Mouse (Mus musculus) hindbrain, embryonic 11.5 days (tissue): ENCODE results near the gene Itga5. TPM values are rescaled to one million over a fixed set of nuclear protein-coding genes. Genes with fewer than 3 reads are reported as not detected.

ENCODE experiments used
- polyA plus RNA-seq: library from polyadenylated mRNA; unstranded; fragments of >200 nt; fragmentation: Nextera tagmentation; extraction: Ambion mirVana; gene quantifications from 2 replicates; pipeline ENCODE4 v1.2.1, GENCODE M21; 2014

Gene Itga5
- polyA plus RNA-seq, 1 experiment from 2014 or later: 20.0 TPM

Other genes starting within 250 kb of the Itga5 start
- 23.9 and 35.8 TPM in 2 replicates for gene Smug1, start 199.7 kb downstream of the Itga5 start, polyA plus RNA-seq
- gene Cbx5, start 126.9 kb downstream of the Itga5 start, polyA plus RNA-seq: 185 and 204 TPM in 2 replicates
- 1,309 and 1,311 TPM in 2 replicates for gene Hnrnpa1, start 126.3 kb downstream of the Itga5 start, polyA plus RNA-seq
- gene Nfe2, start 108.4 kb downstream of the Itga5 start, polyA plus RNA-seq: 4.7 and 5.0 TPM in 2 replicates
- gene Copz1, start 94.0 kb downstream of the Itga5 start, polyA plus RNA-seq: 310 and 313 TPM in 2 replicates
- 0.11 and 0.34 TPM in 2 replicates for gene Gpr84, start 56.2 kb downstream of the Itga5 start, polyA plus RNA-seq
- gene Zfp385a, start 26.7 kb downstream of the Itga5 start, polyA plus RNA-seq: 19.7 and 22.2 TPM in 2 replicates
- not detected in 2 replicates for gene Gtsf1, start 63.7 kb upstream of the Itga5 start, polyA plus RNA-seq
- gene Gtsf2, start 81.7 kb upstream of the Itga5 start, polyA plus RNA-seq: not detected in 2 replicates
- 1.8 and 2.7 TPM in 2 replicates for gene Nckap1l, start 87.0 kb upstream of the Itga5 start, polyA plus RNA-seq
- gene Pde1b, start 136.3 kb upstream of the Itga5 start, polyA plus RNA-seq: 38.1 and 39.0 TPM in 2 replicates
- 47.9 and 53.7 TPM in 2 replicates for gene Ppp1r1a, start 171.2 kb upstream of the Itga5 start, polyA plus RNA-seq
- not detected in 2 replicates for gene Glycam1, start 198.3 kb upstream of the Itga5 start, polyA plus RNA-seq